Mouse (Mus musculus) naive thymus-derived CD4-positive, alpha-beta T cell, adult 2 months (primary cell): ENCODE data around the gene Myo18b.

ENCODE experiments used
- DNase-seq: peaks from one replicate; pipeline ENCODE4 v3.0.0-alpha.2; 2011; ENCODE audit warnings: low read depth

The Myo18b gene

DNA sequence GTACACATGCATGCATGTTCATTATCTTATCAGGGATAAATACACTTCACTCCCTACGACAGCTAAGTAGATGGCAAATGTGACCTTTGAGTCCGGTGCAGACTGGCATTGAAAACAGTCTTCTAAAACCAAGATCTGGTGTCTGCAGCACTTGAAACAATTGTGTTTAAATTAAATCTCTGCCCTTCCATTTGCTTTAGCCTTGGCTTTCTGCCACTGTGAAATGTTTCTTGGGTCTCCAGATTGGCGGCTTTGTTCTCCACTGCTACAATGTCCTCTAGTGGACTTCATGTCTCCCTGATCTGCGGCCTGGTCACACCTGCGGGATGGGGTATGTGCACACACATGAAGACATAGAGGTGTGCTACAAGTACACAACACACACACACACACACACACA, 221.4 kb downstream of the Myo18b start:
- no peak for DNase-seq

DNA sequence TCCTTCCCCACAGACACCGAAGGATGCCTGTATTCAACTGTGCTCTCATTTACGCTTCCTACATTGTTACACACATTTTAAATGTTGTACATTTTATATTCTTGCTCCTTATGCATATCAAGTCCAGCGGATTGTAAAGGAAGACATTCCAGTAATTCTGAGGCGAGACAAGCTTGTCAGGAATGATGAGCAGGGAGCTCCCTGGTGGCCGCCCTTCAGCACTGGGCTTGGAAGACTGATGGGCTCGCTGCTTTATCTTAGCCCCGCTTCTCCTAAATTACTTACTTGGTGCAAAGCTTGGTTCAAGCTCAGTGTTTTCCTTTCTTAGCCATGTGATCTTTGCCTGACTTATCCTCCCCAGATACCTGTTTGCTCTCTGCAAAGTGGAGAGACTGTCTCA, 223.7 kb downstream of the Myo18b start:
- no peak for DNase-seq

DNA sequence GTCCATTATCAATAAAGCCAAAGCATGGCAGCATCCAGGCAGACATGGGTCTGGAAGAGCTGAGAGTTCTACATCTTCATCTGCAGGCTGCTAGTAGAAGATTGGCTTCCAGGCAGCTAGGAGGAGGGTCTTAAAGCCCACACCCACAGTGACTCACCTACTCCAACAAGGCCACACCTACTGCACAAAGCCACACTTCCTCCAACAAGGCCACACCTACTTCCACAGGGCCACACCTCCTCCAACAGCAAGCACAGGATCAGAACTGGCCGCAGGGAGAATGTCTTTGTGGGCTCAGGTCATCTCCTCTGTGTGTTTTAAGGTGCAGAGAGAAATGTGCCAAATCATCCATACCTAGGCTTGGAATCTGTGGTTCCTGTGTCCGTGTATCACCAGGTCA, 224.2 kb downstream of the Myo18b start:
- DNase-seq, result no peak

DNA sequence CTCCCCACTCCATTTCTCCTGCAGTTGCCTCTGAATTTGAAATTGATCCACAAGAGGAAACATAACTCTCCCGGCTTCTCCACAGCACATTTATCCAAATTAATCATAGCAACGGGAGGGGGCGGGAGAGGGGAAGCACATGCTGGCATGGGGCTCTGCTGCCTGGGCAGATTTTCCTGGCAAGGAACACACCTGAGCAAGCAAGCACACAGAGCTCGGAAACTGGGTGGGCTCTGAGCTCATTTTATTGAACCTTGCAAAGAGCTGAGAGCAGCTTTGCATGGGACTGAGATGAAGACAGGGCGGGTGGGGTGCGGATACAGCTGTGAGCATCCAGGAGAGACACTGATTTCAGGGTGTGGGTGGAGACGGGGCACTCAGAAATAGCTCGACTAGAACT, 229.0 kb downstream of the Myo18b start:
- no peak for DNase-seq

DNA sequence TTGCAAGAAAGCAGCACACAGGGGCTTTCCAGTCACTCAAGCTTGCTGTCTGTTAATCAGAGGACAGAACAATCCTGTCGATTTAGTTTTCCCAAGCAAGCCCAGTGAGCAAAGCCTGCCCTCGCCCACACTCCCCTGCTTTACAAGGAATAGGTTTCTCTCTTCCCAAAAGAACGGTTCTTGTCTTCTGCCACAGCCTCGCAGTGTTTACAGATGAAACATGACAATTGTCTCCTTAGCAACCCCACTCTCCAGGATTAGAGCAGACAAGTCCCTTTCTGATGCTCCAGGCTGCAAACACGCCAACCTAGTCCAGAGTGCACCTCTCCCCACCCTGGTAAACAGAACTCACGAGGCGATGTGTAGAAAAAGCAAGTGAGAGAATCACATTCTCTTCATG, 230.5 kb downstream of the Myo18b start:
- no peak for DNase-seq

DNA sequence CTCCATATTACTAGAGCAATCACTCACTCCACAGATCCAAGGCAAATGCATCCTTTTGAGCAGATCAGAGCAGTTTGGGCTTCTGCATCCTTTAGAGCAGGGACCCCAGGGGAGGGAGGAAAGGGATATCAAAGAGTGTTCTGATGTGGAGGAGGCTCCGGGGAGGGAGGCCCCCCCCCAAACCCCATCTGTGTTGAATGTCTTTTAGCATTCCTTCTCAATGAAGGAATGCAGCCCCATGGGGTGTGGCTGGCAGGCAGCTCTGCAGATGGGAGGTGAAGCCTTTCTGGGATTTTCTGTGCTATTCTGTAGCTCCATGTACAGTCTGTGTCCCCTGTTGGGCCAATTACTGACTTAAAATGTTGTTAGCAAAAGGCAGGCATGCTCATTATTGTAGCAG, 232.5 kb downstream of the Myo18b start:
- DNase-seq, result no peak

DNA sequence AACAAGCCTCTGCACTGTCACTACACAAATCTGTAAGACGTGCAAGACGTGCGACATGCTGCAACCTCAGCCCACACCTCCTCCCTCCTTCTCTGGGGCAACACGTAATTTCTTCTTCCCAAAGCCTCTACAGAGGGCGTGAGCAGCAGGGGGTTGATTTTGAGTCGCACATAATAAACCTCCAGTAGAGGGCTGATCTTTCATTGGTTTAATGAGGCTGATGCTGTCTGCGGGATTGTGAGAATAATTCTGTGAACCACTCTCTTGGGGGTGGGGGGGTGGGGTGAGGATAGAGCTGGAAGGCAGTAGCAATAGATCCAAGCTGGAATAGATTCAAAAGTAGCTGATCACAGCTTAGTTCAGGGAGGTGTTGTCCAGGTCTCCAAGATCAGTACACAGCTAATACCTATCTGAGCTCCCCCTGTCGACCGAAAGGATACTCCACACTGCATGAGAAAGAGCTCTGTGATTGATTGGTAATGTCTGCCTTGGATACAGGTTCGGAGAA, 235.2 kb downstream of the Myo18b start:
- DNase-seq, result no peak

DNA sequence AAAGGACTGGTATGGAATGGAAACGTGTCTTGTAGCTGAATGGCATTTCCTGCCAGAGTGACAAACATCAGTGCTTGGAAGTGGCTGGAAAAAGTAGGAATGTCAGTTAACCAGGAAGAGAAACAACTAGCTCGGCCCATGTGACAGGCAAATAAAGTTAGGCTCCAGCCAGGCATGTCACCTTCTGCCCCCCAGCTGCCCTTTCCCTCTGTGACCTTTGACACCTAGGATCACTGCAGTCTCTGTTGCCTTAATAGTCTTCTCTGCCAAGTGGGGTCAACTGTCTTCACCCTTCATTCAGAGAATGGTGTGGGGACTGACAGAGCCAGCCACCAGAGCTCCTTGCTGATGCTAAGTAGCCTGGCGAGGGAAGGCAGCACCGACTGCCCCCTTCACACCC, 236.9 kb downstream of the Myo18b start:
- DNase-seq, result no peak

DNA sequence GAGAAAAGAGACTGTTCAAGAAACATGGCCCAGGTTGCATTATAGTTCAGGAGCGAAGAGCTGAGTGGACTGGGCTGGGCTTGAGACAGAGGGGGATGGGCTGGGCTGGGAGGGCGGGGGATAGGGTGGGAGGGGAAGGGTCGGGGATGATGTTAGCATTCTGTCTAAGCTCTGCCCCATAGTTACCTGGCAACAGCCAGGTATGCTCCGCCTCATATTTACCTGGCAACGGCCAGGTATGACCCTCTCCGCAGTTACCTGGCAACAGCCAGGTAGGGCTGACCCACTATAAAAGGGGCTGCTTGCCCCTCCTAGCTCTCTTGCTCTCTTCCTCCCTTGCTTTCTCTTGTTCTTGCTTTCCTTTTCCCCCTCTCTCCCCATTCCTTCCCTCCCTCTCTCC, 239.4 kb downstream of the Myo18b start:
- DNase-seq, result no peak

DNA sequence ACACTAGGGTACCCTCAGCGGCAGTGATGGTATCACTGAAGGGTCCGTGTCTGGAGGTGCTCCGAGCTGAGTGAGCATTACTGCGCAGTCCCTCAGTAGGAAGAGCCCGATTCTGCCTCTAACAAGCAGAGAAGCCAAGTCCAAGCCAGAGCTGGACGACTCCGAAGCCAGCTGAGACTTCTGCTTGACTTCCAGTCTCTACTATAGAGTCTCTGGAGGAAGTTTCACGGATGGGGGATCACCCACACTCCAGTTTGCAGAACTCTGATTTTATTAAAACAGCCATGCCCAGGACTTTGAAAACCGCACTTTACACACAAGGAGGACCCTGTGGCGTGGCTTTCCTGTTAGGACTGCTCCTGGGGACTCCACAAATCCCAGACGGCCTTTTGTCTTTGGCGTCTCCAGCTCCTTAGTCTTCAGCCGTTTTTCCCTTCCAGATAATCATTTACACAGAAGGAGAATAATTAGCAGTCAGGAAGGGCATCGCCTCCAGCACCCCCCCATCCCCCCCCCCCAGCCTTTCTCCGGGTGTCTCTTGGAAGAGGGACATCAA, 240.1 kb downstream of the Myo18b start:
- no peak for DNase-seq

DNA sequence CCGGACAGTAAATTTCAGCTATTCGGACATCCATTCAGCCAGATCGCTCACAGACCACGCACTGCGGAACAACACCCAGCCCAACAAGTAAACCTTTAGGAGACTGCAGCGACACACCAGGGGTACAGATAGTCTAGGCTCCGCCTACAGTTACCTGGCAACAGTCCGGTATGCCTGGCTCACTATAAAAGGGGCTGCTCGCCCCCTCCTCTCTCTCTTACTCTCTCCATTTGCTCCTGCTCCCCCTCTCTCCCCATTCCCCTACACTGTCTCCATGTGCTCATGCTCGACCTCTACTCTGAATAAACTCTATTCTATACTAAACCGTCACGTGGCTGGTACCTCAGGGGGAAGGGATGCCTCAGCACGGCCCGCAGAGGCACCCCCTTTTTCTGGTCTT, 240.6 kb downstream of the Myo18b start:
- no peak for DNase-seq

DNA sequence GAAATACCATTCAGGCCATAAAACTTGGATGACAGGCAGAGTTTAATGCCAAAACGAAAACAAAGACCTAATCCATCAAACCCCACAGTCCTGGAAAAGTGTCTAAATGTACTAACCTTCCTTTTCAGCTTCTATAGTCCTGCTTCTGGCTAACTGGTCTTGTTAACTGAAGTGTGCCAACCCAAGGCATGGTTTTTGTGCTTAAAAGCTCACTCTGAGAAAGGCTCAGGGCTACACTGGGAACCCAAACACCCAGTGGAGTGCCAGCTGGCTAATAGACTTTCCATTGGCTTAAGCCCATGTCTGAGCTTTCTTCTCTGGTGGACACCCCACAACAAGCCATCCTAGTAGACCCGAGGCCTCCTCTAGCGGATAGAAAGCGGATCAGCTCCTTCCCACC, 244.1 kb downstream of the Myo18b start:
- no peak for DNase-seq

DNA sequence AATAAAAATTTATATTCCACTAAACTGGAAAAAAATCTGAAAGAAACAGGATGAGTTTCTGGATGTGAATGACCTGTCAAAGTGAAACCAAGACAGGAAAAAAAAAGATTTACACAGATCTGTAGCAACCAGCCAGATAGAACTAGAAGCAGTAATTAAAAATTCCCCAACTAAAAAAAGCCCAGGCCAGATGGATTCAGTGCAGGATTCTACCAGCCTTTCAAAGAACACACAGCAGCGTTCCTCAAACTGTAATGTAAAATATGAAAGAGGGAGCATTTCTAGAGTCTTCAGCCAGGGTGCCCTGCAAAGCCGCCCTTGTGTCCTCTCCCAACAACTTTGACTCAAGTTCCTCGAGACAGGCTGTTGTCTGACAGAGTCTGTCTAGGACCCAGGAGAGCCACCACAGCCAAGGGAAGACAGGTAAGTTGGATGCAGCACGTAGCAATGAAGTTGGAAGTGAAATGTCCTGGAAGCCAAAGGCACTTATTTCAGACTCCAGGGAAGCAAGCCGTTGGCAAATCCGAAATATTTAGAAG, 246.9 kb downstream of the Myo18b start:
- DNase-seq, result no peak

DNA sequence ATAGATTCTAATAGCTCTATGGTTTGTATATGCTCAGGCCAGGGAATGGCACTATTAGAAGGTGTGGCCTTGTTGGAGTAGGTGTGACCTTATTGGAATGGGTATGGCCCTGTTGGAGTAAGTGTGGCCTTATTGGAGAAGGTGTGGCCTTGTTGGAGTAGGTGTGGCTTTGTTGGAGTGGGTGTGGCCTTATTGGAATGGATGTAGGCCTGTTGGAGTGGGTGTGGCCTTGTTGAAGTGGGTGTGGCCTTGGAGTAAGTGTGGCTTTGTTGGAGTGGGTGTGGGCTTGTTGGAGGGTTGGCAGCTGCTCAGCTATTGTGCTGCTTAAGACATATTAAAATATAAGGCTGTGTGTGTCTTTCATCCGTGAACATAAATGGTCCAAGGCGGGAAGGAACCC, 249.3 kb downstream of the Myo18b start:
- DNase-seq, result no peak

DNA sequence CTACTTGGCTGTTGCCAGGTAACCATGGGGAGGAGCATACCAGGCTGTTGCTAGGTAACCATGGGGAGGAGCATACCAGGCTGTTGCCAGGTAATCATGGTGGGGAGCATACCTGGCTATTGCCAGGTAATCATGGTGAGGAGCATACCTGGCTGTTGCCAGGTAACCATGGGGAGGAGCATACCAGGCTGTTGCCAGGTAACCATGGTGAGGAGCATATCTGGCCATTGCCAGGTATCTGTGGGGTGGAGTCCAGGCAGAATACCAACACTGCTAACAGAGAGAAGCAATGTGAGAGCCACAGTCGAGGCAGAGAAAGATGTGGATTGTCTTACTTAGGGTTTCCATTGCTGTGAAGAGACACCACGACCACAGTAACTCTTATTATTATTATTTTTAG, 250.6 kb downstream of the Myo18b start:
- DNase-seq, result no peak

DNA sequence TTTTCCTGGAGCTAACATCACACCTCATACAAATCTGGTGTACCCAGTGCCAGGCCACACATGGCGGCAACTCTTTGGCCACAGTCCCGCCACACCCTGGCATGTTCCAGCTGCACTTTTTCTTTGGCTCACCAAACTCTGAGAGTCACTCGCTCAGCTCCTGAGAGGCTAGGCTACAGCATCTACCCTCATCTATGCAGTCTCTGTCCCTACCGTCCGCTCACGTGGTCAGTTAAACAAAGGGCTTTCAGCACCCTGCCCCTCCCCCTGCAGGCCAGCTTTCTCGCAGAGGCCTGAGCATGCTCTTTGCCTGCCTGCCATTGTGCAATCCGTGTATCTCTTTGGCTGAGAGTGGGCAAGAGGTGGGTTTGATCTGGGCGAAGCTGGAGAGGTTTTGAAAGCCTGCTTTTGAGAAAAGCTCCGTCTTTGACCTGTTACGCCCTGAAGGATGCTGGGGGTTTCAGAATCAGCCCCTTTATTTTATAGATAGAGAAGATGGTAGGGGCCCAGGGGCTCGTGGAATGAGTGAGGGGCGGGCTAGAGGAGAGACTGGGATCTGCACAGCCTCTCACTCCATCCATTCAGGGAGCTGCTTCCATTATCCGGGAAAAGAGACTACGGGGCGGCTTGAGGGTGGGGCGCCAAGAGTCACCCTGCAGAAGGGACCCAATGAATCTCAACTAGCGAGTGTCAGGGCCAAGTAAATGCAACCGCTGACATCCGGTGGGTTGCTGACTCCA, 252.5 kb downstream of the Myo18b start:
- no peak for DNase-seq

DNA sequence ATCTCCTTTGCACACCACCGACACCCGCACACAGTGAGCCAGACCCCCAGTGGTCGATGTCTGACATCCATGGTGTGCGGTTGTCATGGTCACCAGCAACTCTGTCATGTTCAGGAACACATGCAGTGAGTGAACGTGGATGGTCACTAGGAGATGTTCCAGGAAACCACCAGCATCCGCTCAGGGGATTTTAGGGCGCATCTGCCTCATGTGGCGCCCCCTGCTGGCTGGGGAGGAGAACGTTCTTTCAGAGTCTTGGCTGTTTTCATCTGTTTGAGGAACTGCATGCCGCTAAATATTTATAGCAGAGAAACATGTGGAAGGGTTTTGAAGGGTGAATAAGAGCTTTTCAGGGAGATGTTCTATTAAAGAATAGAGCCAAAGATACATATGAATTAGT, 253.4 kb downstream of the Myo18b start:
- DNase-seq, result peak; percentile 3

DNA sequence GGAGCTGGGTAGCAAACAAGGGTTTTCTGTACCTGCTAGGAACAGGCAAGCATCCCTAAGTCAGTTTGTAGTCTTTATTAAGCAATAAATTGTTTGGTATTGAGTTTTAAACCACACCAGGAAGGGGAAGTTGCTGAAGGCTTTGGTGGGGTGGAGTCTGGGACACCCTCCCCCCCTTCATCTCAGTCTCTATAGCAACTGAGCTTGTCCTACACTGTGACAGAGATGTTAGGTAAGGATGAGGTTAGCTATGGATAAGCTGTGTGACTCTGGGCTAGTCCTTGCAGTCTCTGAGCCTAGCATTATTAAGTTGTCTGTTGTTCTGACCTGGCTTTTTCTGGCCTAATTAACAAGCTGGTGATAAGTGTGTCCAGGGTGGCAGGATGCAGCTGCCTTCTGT, 254.4 kb downstream of the Myo18b start:
- no peak for DNase-seq

DNA sequence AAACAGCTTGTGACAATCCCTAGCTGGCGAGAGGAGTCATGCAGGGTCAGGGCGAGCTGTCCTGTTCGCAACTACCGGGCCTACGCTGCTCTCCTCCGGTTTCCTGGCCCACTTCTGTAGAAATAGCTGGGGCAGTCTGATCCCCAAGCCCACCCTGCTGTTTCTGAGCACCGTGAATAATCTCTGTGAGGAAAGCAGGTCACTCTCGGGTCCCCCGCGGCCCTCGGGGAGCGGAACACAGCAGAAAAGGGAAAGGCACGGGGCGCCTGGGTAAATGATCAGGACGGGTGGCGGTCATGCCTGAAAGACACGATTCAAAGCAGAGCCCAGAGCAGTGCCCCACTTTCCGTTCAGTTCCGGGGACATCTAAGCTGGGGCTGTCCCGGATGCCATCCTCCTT, 255.0 kb downstream of the Myo18b start:
- DNase-seq, result no peak

DNA sequence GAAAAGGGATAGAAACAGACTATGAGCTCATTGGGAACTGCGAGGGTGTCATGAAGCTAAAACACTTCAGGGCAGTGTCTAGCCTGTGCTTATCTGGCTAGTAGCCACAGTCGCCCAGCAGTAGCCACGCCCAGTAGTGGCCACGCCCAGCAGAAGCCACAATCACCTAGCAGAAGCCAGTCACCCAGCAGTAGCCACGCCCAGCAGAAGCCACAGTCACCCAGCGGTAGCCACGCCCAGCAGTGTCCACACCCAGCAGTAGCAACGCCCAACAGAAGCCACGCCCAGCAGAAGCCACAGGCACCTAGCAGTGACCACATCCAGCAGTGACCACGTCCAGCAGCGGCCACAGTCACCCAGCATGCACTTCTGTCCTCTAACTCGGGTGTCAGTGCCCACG, 255.5 kb downstream of the Myo18b start:
- DNase-seq, result no peak
